Mouse (Mus musculus) WW6 (cell line): ENCODE measurements around the gene Polr3gl.

Source experiments
- DNase-seq: peaks from one replicate; pipeline ENCODE4 v3.0.0-alpha.2; 2013; ENCODE audit warnings: low read depth, low spot score

Gene Polr3gl

GRCm38 (mm10) chr3:96573611-96574511 is 20.1 kb downstream of the Polr3gl start:
- no peak for DNase-seq

- no peak for DNase-seq
These were observed 21.9 kb downstream of the Polr3gl start for GRCm38 (mm10) chr3:96571896-96572698.

GRCm38 (mm10) chr3:96571336-96571735 is 22.6 kb downstream of the Polr3gl start:
- DNase-seq, result no peak

- DNase-seq, result no peak
These were observed 23.3 kb downstream of the Polr3gl start for GRCm38 (mm10) chr3:96570643-96571042.

- no peak for DNase-seq
These were observed 23.9 kb downstream of the Polr3gl start for GRCm38 (mm10) chr3:96569966-96570605.

GRCm38 (mm10) chr3:96569506-96569905 is 24.5 kb downstream of the Polr3gl start:
- DNase-seq, result no peak

- no peak for DNase-seq
These were observed 25.4 kb downstream of the Polr3gl start for GRCm38 (mm10) chr3:96568605-96569004.

GRCm38 (mm10) chr3:96566661-96567450 is 27.1 kb downstream of the Polr3gl start:
- DNase-seq, result no peak

GRCm38 (mm10) chr3:96565105-96565504 is 28.9 kb downstream of the Polr3gl start:
- DNase-seq, result no peak

GRCm38 (mm10) chr3:96564633-96565032 is 29.3 kb downstream of the Polr3gl start:
- DNase-seq, result no peak

GRCm38 (mm10) chr3:96563911-96564632 is 29.9 kb downstream of the Polr3gl start:
- no peak for DNase-seq

- DNase-seq, result no peak
These were observed 30.7 kb downstream of the Polr3gl start for GRCm38 (mm10) chr3:96563267-96563666.

- no peak for DNase-seq
These were observed 31.9 kb downstream of the Polr3gl start for GRCm38 (mm10) chr3:96561946-96562681.

GRCm38 (mm10) chr3:96560881-96561668 is 32.9 kb downstream of the Polr3gl start:
- DNase-seq, result no peak

- DNase-seq, result no peak
These were observed 33.8 kb downstream of the Polr3gl start for GRCm38 (mm10) chr3:96559911-96560850.

GRCm38 (mm10) chr3:96559398-96559910 is 34.5 kb downstream of the Polr3gl start:
- no peak for DNase-seq

GRCm38 (mm10) chr3:96558668-96559196 is 35.2 kb downstream of the Polr3gl start:
- no peak for DNase-seq
